Comparison of ENCODE assay signal across 8 mouse cellular contexts in genomic region chr13:90929847-90930246, GRCm38 (mm10). TPM values are rescaled to one million over a fixed set of nuclear protein-coding genes. Genes with fewer than 3 reads are reported as not detected.
DNase-seq lines count a peak whose midpoint lies in the region; ATAC-seq and TF ChIP-seq lines count a peak whose summit lies in the region.

No protein-coding gene starts in this region.

- H3K4me3 ChIP-seq in E14TG2a.4 (replicated peaks; ENCODE audit: low read length), result no peak overlapping the region
- no peak overlapping the region for H3K4me3 ChIP-seq in heart, postnatal 0 days (ENCODE audit: low read depth, low read length)
- no peak overlapping the region for H3K4me3 ChIP-seq in lung, adult 2 months (replicated peaks; ENCODE audit: extremely low read depth, low read depth, low read length)

- no peak for TF ChIP-seq POLR2A in lung, adult 2 months (IDR thresholded peaks at IDR 0.05; ENCODE audit: borderline replicate concordance, extremely low read depth, low read depth, low read length)

- peaks cover 23% of the 10 kb centered on the region for H3K4me1 ChIP-seq in E14TG2a.4 (replicated peaks; ENCODE audit: low read depth, low read length)
- H3K4me1 ChIP-seq in heart, postnatal 0 days (ENCODE audit: control insufficient read depth, insufficient read depth), result no peaks in the 10 kb centered on the region
- no peaks in the 10 kb centered on the region for H3K4me1 ChIP-seq in lung, adult 2 months (ENCODE audit: control insufficient read depth, insufficient read depth, low read length)

- peaks cover 27% of the 10 kb centered on the region for H3K36me3 ChIP-seq in E14TG2a.4 (ENCODE audit: insufficient read depth, low read length)
- peaks cover 21% of the 10 kb centered on the region for H3K36me3 ChIP-seq in heart, postnatal 0 days (replicated peaks; ENCODE audit: control insufficient read depth, insufficient read depth, low read length)

- 18% methylated on average over 5 of the region's 5 CpGs for WGBS in heart, postnatal 0 days
- WGBS in large intestine, adult 2 months, result 11% methylated on average over 5 of the region's 5 CpGs
- 19% methylated on average over 5 of the region's 5 CpGs for WGBS in lung, adult 2 months

- H3K9ac ChIP-seq in heart, postnatal 0 days (replicated peaks; ENCODE audit: low read depth, low read length), result no peak overlapping the region

- no peak for TF ChIP-seq EP300 in heart, postnatal 0 days (IDR thresholded peaks at IDR 0.05; ENCODE audit: low read depth)

- no peak overlapping the region for H3K27ac ChIP-seq in heart, postnatal 0 days (ENCODE audit: low read depth)

- no peaks in the 10 kb centered on the region for H3K27me3 ChIP-seq in E14TG2a.4 (ENCODE audit: insufficient read depth, low read length)
- H3K27me3 ChIP-seq in heart, postnatal 0 days (ENCODE audit: control insufficient read depth, insufficient read depth, low read length), result no peaks in the 10 kb centered on the region

- no peaks in the 10 kb centered on the region for H3K9me3 ChIP-seq in E14TG2a.4 (ENCODE audit: low read length)
- H3K9me3 ChIP-seq in heart, postnatal 0 days (replicated peaks; ENCODE audit: control insufficient read depth, low read length), result no peaks in the 10 kb centered on the region

- no peak overlapping the region for H3K4me2 ChIP-seq in heart, postnatal 0 days (ENCODE audit: low read depth, low read length)

- no peak; the same call in 1 of the 2 replicates for ATAC-seq in heart, postnatal 0 days (ENCODE audit: insufficient read depth, low read depth)
- no peak; the same call in 1 of the 2 replicates for ATAC-seq in monocyte, adult 5-6 weeks (replicated peaks; ENCODE audit: insufficient number of reproducible peaks, low FRiP score, low TSS enrichment, poor library complexity, severe bottlenecking)

- peak; percentile 27 for DNase-seq in adrenal gland, adult 8-10 months
- peak; percentile 54 for DNase-seq in embryo, embryonic 11.5 days (ENCODE audit: low read depth, low spot score)
- peak; percentile 55 for DNase-seq in heart, postnatal 0 days (ENCODE audit: low spot score)
- peak; percentile 39 for DNase-seq in large intestine, adult 2 months (ENCODE audit: low read depth, low spot score)
- DNase-seq in lung, adult 2 months, result peak; percentile 47
- DNase-seq in retina, adult 2 months (ENCODE audit: low read depth, low spot score), result peak; percentile 54

- TF ChIP-seq CTCF in E14TG2a.4 (conservative IDR thresholded peaks at IDR 0.05; ENCODE audit: low read length), result peak; percentile 77
- peak; percentile 78 for TF ChIP-seq CTCF in heart, postnatal 0 days (IDR thresholded peaks at IDR 0.05; ENCODE audit: low read depth)
- peak; percentile 25; the same call in 1 of the 2 replicates for TF ChIP-seq CTCF in lung, adult 2 months (IDR thresholded peaks at IDR 0.05; ENCODE audit: insufficient read depth, low read length)

RNA-seq across cellular contexts. Expression of gene Rps23, which starts 7.1 kb away (rescaled TPM):
- total RNA-seq in adrenal gland, adult 8-10 months (2022), result 100 to 1,000 TPM; 258 to 409 (median 335) TPM
- total RNA-seq in heart, postnatal 0 days (2014; rRNA removed; ENCODE audit: low replicate concordance), result 147 and 168 TPM in 2 replicates
- 124 and 128 TPM in 2 replicates for polyA plus RNA-seq in heart, postnatal 0 days (2015; fragmentation: Nextera tagmentation; extraction: Ambion mirVana)
- polyA plus RNA-seq in large intestine, adult 2 months (2012; rRNA removed), result 183 and 251 TPM in 2 replicates
- polyA plus RNA-seq in lung, adult 2 months (2012; rRNA removed), result 175 and 177 TPM in 2 replicates
- total RNA-seq in monocyte, adult 5-6 weeks (2017), result 2,086 to 4,129 TPM (median 3,828 TPM) in 3 replicates

RNA-seq across cellular contexts. Expression of gene Atp6ap1l, which starts 24.7 kb away (rescaled TPM):
- total RNA-seq in adrenal gland, adult 8-10 months (2022), result under 1 TPM in 1 of 4 experiments, not detected in 3; 0.20 TPM
- 0.38 TPM in 1 of 2 replicates, not detected in the other for total RNA-seq in heart, postnatal 0 days (2014; rRNA removed; ENCODE audit: low replicate concordance)
- 0.69 and 0.98 TPM in 2 replicates for polyA plus RNA-seq in heart, postnatal 0 days (2015; fragmentation: Nextera tagmentation; extraction: Ambion mirVana)
- polyA plus RNA-seq in large intestine, adult 2 months (2012; rRNA removed), result not detected in 2 replicates
- polyA plus RNA-seq in lung, adult 2 months (2012; rRNA removed), result not detected in 2 replicates
- not detected in 3 replicates for total RNA-seq in monocyte, adult 5-6 weeks (2017)

Comparison
In these comparisons a context has a peak if more than half of its experiments do, and no peak if none do; other contexts are left out.
1. CTCF ChIP-seq: peak in every context shown above with its lines; median percentile 78 in heart, postnatal 0 days; 77 in E14TG2a.4; 25 in lung, adult 2 months.